Mouse (Mus musculus): ENCODE measurements around the gene BC048671. TPM values are rescaled to one million over a fixed set of nuclear protein-coding genes. Genes with fewer than 3 reads are reported as not detected.

Gene BC048671
- not detected in 2 replicates for polyA plus RNA-seq (2016; fragmentation: Nextera tagmentation; extraction: Ambion mirVana)

DNA sequence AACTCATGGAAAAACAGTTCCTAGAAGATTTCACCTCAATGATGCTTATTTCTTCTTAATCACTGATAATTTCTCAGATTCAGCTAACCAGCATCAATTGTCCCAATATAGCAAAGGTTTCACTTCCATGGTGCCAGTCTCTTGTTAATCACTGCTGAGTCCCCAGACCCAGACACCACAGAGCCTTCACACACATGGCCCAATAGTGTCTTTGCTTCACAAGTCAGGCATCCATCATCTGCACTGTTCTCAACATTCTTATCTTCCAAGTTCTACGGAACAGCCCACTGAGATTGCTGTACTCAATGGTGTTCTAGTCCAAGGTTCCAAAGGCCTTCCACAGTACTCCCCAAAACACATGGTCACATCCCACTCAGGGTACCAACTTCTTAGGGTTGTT lies at the start of gene BC048671:
TSS of gene BC048671 (plus strand) at position 301 of the 400 bp plus-strand sequence.
- 84% methylated on average over 1 of the region's 1 CpGs for WGBS
- no peaks in the 10 kb centered on the region for H3K36me3 ChIP-seq
- no peak within 1 kb of the TSS for H3K4me3 ChIP-seq
- H3K27me3 ChIP-seq (ENCODE audit: insufficient read depth, poor library complexity, severe bottlenecking), result no peaks in the 10 kb centered on the region
- H3K9me3 ChIP-seq, result no peaks in the 10 kb centered on the region
- DNase-seq (ENCODE audit: low spot score), result no peak
- no peaks in the 10 kb centered on the region for H3K4me1 ChIP-seq
- no peak within 1 kb of the TSS for H3K27ac ChIP-seq

DNA sequence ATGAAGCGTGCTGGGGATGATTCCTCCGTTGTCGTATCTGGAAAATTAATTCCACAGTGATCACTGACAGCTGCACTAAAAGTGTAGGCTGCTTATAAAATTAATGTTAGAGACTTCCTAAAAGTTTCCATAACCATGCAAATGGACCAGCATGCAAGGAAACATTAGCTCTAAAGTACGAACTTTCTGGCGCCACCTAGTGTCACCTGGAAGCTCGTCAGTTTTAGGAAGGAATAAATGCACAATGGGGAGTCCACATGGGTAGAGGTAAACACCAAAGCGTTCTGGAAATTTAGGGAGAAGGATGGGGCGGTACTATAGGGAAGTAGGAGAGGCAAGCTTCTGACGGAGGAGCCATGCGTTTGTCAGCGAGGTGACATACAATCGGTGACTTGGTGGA lies 12.8 kb upstream of the BC048671 start:
- Histone ChIP-seq H3K27ac (no peak overlapping the region), H3K4me1 (no peaks in the 10 kb centered on the region), H3K9me3 (peaks cover 3% of the 10 kb centered on the region; the same call in 1 of the 2 replicates), H3K4me3 (no peak overlapping the region), H3K36me3 (no peaks in the 10 kb centered on the region), H3K27me3 (ENCODE audit: insufficient read depth, poor library complexity, severe bottlenecking) (no peaks in the 10 kb centered on the region)
- WGBS, result 51% methylated on average over 12 of the region's 12 CpGs
- no peak for DNase-seq (ENCODE audit: low spot score)

GRCm38 (mm10) chr6:90306315-90306975 lies 5.4 kb downstream of the BC048671 start:
- Histone ChIP-seq H3K27me3 (ENCODE audit: insufficient read depth, poor library complexity, severe bottlenecking) (0 out of 2 replicates have a peak, but pooled peaks cover 5% of the 10 kb centered on the region), H3K27ac (no peak overlapping the region), H3K9me3 (peaks cover 11% of the 10 kb centered on the region), H3K36me3 (no peaks in the 10 kb centered on the region), H3K4me1 (no peaks in the 10 kb centered on the region), H3K4me3 (no peak overlapping the region)
- DNase-seq (ENCODE audit: low spot score), result no peak
- WGBS, result 81% methylated on average over 6 of the region's 6 CpGs

DNA sequence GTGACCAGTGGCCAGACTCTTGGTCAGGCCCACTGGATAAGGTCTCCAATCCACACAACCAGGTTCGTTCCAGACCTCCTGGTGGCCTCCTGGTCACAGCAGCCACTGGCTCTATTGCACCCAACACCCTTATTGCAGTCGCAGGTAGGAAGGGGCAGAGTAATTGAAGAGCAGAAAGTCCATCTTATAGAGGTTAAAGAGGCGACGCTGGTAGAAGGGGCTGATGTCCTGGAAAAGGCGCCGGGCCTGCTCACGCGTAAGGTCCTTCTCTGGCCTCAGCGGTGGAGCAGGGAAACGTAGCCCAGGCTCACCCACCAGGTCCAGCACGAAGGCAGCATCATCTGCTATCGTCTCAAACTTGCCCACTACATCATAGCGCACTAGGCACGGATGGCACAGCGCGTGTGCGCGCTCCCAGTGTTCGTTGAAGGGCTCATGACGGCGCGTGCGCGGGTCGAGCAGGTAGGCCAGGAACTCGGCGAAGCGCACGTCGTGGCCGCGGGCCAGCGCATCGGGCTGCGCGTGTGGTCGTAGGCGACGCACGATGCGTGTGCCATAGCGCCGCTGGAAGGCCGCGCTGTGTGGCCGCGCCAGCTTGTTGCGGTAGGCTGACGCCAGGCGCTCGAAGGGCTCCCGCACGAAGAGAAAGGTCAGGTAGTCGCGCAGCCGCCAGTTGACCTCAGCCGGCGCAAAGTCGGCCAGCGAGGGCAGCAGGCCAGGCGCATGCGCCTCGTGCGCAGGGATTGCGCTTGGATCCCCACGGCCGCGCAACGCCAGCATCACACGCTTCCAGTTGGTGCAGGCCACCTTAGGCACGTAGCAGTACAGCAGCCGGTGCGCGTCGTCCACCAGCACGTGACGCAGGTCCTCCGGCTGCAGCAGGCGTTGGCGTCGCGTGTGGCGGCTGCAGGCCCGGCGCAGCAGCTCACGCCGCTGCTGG lies 8.1 kb downstream of the BC048671 start:
- 78% methylated on average over 87 of the region's 87 CpGs for WGBS

GRCm38 (mm10) chr6:90315961-90316360 lies 14.9 kb downstream of the BC048671 start:
- no peak overlapping the region for H3K27ac ChIP-seq
- H3K4me3 ChIP-seq, result no peak overlapping the region
- WGBS, result 78% methylated on average over 5 of the region's 5 CpGs
- H3K36me3 ChIP-seq, result no peaks in the 10 kb centered on the region
- H3K27me3 ChIP-seq (ENCODE audit: insufficient read depth, poor library complexity, severe bottlenecking), result no peaks in the 10 kb centered on the region
- no peak for DNase-seq (ENCODE audit: low spot score)
- H3K9me3 ChIP-seq, result no peaks in the 10 kb centered on the region
- H3K4me1 ChIP-seq, result no peaks in the 10 kb centered on the region

More for the DNA sequence above, 8.1 kb downstream of the BC048671 start:
- DNase-seq (ENCODE audit: low spot score), result peak; percentile 69
- no peak overlapping the region for H3K27ac ChIP-seq
- H3K4me1 ChIP-seq, result no peaks in the 10 kb centered on the region
- H3K4me3 ChIP-seq, result no peak overlapping the region
- H3K27me3 ChIP-seq (ENCODE audit: insufficient read depth, poor library complexity, severe bottlenecking), result 0 out of 2 replicates have a peak, but pooled peaks cover 5% of the 10 kb centered on the region
- peaks cover 11% of the 10 kb centered on the region for H3K9me3 ChIP-seq
- no peaks in the 10 kb centered on the region for H3K36me3 ChIP-seq

GRCm38 (mm10) chr6:90317510-90318258 lies 16.7 kb downstream of the BC048671 start:
- WGBS, result 84% methylated on average over 2 of the region's 2 CpGs
- DNase-seq (ENCODE audit: low spot score), result no peak

DNA sequence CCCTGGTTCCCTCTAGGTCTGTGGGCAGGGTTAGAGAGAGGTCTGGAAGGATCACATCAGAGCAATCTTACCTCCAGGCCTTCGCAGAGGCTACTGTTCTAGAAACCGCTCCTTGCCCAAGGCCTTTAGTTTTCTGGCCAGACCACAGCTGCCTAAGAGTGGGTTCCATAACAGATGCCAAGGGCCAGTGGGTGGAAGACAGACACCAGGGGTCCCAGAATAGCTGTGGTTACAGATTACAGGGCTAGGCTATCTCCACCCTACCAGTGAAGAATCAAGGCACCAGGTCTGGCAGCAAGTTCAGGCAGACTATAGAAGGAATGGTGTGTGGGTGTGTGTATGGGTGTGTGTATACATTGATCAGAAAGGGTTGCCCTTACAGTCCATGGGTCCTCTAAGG lies 18.0 kb downstream of the BC048671 start:
- DNase-seq (ENCODE audit: low spot score), result no peak
- H3K27me3 ChIP-seq (ENCODE audit: insufficient read depth, poor library complexity, severe bottlenecking), result peaks cover 6% of the 10 kb centered on the region
- H3K4me3 ChIP-seq, result no peak overlapping the region
- no peaks in the 10 kb centered on the region for H3K4me1 ChIP-seq
- no peaks in the 10 kb centered on the region for H3K36me3 ChIP-seq
- H3K9me3 ChIP-seq, result no peaks in the 10 kb centered on the region
- no peak overlapping the region for H3K27ac ChIP-seq
- WGBS, result 89% methylated on average over 2 of the region's 2 CpGs

More at GRCm38 (mm10) chr6:90317510-90318258, 16.7 kb downstream of the BC048671 start:
- no peaks in the 10 kb centered on the region for H3K36me3 ChIP-seq
- H3K27me3 ChIP-seq (ENCODE audit: insufficient read depth, poor library complexity, severe bottlenecking), result no peaks in the 10 kb centered on the region
- no peak overlapping the region for H3K27ac ChIP-seq
- no peaks in the 10 kb centered on the region for H3K9me3 ChIP-seq
- no peaks in the 10 kb centered on the region for H3K4me1 ChIP-seq
- H3K4me3 ChIP-seq, result no peak overlapping the region

DNA sequence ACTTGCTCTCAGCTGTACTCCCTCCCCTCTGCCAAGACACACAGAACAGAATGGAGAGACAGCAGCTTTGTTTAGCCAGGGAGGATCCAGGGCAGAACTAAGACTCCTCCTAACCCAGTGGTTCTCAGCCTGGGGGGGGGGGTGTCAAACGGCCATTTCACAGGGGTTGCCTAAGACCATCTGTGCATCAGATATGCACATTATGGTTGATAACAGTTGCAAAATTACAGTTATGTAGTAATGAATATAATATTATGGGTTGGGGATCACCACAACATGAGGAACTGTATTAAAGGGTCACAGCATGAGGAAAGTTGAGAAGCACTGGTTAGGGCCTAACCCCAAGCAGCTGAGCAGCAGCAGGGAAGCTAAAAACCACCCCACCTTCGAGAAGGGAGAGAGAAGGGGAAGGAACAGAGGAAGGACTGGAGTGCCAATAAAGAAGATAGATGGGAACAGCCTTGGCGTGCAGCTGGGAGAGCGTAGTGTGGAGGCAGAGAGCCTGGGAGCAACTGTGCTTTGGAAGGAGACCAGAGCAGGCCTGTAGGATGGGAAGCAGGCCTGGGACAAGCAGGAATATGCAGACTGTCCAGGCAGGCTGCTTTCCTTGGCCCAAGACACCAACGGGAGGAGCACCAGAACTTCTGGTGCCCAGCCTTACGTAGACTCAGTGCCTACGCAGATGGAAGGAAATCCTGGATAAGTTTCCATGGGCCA lies 18.6 kb downstream of the BC048671 start:
- 75% methylated on average over 7 of the region's 7 CpGs for WGBS
- no peaks in the 10 kb centered on the region for H3K4me1 ChIP-seq
- H3K27me3 ChIP-seq (ENCODE audit: insufficient read depth, poor library complexity, severe bottlenecking), result peaks cover 13% of the 10 kb centered on the region
- no peaks in the 10 kb centered on the region for H3K36me3 ChIP-seq
- H3K9me3 ChIP-seq, result no peaks in the 10 kb centered on the region
- DNase-seq (ENCODE audit: low spot score), result no peak
- H3K4me3 ChIP-seq, result no peak overlapping the region
- H3K27ac ChIP-seq, result no peak overlapping the region

GRCm38 (mm10) chr6:90320429-90320828 lies 19.4 kb downstream of the BC048671 start:
- WGBS, result 79% methylated on average over 5 of the region's 5 CpGs
- Histone ChIP-seq H3K9me3 (no peaks in the 10 kb centered on the region), H3K4me1 (peaks cover 6% of the 10 kb centered on the region; the same call in 1 of the 2 replicates), H3K27ac (no peak overlapping the region), H3K4me3 (no peak overlapping the region), H3K36me3 (no peaks in the 10 kb centered on the region), H3K27me3 (ENCODE audit: insufficient read depth, poor library complexity, severe bottlenecking) (peaks cover 21% of the 10 kb centered on the region)
- DNase-seq (ENCODE audit: low spot score), result no peak

- H3K4me1 ChIP-seq, result peaks cover 6% of the 10 kb centered on the region; the same call in 1 of the 2 replicates
- H3K27ac ChIP-seq, result no peak overlapping the region
- H3K9me3 ChIP-seq, result no peaks in the 10 kb centered on the region
- 41% methylated on average over 4 of the region's 4 CpGs for WGBS
- H3K27me3 ChIP-seq (ENCODE audit: insufficient read depth, poor library complexity, severe bottlenecking), result peaks cover 34% of the 10 kb centered on the region
- no peak overlapping the region for H3K4me3 ChIP-seq
- DNase-seq (ENCODE audit: low spot score), result no peak
- no peaks in the 10 kb centered on the region for H3K36me3 ChIP-seq
Measured at GRCm38 (mm10) chr6:90321811-90322210, 20.8 kb downstream of the BC048671 start.

DNA sequence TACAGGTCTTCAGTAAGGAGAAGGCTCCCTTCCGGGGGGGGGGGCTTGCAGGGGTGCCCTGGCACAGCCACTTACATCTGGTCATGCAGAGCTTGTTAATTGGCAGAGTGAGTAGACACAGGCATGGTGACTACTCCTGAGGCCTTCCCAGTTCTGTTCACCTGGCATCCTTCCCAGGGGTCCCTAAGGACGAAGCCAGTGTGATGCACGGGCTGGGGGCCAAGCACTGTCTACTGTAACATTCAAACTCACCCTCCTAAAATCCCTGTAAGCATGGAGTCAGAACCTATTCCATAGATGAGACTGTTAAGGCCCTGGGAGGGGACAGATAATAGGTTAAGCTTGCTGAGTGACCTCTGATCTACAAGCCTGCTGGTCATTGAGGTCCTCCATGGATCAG lies 23.0 kb downstream of the BC048671 start:
- 75% methylated on average over 3 of the region's 3 CpGs for WGBS
- DNase-seq (ENCODE audit: low spot score), result no peak
- Histone ChIP-seq H3K9me3 (no peaks in the 10 kb centered on the region), H3K27ac (no peak overlapping the region), H3K4me3 (no peak overlapping the region), H3K27me3 (ENCODE audit: insufficient read depth, poor library complexity, severe bottlenecking) (peaks cover 39% of the 10 kb centered on the region), H3K4me1 (peaks cover 6% of the 10 kb centered on the region; the same call in 1 of the 2 replicates), H3K36me3 (no peaks in the 10 kb centered on the region)

- Histone ChIP-seq H3K27ac (no peak overlapping the region), H3K9me3 (no peaks in the 10 kb centered on the region), H3K4me3 (peak overlapping the region; percentile 50; the same call in 1 of the 2 replicates), H3K36me3 (no peaks in the 10 kb centered on the region), H3K27me3 (ENCODE audit: insufficient read depth, poor library complexity, severe bottlenecking) (peaks cover 39% of the 10 kb centered on the region), H3K4me1 (peaks cover 6% of the 10 kb centered on the region; the same call in 1 of the 2 replicates)
- 68% methylated on average over 3 of the region's 3 CpGs for WGBS
- DNase-seq (ENCODE audit: low spot score), result no peak
Measured at GRCm38 (mm10) chr6:90324463-90324862, 23.4 kb downstream of the BC048671 start.
